Mouse (Mus musculus): ENCODE results near the gene Gm17783.
"Not testable (repeated sequence)": the region's sequence is repeated elsewhere in the genome, so short reads cannot be mapped to it uniquely, and the experiment has no call there.

Gm17783 gene

DNA sequence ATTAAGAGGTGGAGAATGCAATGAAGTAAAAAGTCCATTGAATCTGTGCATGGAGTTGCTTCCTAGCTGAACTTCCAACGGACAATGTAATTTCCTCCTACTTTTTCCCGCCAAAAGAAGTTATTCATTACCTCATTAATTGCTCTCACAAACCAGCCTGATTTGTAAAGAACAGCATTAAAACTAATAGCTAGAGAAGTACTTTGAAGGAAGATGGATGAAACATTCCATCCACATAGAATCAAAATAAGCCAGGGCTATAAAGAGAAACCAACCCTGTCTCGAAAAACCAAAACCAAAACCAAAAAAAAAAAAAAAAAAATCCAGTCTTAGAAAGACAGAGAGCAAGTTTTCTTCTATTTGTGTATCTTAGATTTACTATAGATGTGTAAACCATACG is at the start of gene Gm17783:
Gm17783 (minus strand) TSS at position 101 of the 400 bp plus-strand sequence.
- no peak for DNase-seq (ENCODE audit: low spot score in 2 of 2)

DNA sequence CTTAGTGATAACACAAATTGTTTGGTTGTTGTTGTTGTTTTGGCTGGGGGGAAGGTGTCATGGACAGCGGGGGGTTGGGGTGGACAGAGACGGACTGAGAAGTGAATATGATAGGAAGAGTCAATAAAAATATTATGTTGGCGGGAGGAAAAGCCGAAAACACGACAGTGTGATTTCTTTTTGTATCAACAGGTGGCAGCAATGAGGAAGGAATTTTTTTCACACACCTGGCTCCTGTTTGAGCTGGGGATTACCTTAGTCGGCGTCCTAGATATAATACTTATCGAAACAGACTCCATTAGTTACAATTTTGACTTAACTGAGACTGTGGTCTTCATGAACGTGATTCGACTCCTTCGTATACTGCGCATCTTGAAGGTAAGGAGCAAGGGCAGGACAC is 48.0 kb upstream of the Gm17783 start:
- no peak for DNase-seq (ENCODE audit: low spot score in 2 of 2)

DNA sequence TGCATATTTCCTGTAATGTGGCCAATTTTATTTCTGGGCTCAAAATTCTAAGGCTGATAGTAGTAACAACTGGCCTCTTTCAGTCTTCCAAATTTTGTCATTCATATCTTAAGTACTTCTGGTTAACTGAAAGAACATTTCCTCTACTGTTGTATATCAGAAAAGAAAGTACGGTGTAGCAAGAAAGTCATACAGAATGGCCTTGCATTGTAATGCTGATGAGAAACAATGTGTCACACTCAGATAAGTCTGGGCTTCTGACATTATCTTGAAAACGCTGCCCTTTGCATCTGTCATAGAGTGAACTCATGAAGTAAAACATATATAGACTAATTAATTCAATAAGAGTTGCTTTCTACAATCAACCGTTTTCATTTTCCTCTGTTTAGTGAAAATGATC is 40.5 kb upstream of the Gm17783 start:
- DNase-seq (ENCODE audit: low spot score in 2 of 2) = no peak

DNA sequence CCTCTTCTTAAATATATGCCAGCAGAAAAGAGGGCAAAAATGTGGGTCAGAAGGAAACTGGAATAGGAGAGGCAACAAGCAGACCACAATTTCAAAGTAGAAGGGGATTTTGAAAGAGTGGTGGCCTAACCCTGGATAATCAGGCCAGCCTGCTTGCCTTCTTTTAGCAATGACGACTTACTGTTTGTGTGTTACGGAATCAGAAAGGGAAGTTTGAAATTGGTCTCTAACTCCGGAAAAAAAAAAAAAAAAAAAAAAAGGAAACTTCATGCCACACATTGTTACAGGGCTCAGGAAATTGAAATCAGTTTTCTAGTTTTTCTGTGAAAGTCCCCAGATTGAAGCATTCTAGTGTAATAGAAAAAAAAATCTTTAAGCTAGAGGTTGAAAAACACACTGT is 29.9 kb upstream of the Gm17783 start:
- no peak for DNase-seq (ENCODE audit: low spot score in 2 of 2)

DNA sequence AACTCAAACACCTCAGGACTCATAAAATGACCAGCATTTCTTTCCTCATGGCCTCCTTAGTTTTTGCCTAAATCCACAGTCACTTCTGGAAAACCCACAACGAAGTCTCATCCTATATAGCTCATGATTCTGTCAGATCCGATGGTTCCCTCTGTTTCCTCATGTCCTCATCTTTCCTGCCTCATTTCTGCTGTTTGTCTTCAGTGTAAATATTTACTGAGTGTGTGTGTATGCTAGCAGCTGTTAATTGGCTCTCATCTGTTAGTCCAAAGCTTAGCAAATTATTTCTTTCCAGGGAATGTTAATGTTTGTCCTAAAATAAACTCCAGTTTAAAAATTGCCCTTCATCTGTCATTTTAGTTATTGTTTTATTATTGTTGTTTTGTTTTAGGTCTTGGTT is 19.7 kb upstream of the Gm17783 start:
- DNase-seq (ENCODE audit: low spot score in 2 of 2) = no peak

DNA sequence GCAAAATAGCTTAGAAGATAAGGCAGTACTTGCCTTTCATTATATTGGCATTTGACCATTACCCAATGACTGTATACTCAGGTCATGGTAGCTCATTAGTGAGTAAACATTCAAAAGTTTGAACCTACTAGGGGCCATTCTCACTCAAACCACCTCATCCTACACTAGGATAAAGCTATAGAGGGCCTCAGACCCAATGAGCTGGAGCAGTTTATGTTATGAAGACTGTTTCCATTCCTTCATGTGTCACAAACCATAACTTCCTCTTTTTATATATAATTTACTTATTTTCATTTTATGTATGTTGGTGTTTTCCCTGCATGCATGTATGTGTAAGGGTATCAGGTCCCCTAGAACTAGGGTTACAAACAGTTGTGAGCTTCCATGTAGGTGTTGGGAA is 16.1 kb upstream of the Gm17783 start:
- no peak for DNase-seq (ENCODE audit: low spot score in 2 of 2)

DNA sequence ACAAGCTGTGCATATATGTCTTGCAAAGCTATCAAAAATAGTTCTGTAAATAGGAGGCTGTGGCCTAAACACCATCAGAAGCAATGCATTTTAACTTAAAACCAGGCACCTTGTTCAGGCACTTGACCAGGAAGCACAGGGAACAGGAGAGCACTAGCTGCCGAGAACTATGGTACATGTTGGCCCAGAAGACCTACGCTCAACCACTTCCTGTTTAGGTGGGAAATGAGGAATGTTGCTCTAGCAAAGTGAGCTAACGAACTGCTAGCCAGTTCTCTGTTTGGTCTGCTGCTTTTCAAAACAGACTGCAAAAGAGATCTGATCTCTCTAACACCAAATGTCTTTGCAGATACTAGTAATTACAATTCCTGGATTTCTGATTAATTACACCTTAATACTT is 12.5 kb upstream of the Gm17783 start:
- DNase-seq (ENCODE audit: low spot score in 2 of 2) = no peak

DNA sequence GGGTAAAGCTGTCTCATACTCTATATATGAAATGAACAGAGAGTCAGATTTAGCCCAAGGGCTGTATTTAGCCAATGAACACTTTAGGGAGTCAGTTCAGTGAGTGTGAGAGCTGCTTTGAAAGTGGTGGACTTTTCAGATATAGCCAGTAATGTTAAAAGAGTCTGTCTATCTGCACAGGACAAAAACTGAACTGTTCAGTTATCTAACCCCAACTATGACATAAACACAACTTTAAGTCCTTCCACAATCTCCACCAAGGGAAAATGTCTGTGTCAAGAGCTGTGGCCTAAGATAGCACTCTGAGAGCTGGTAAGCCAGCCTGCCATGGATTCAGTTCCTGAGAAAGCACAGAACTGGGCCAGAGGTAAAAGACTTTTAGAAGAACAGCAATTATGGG is 10.3 kb upstream of the Gm17783 start:
- no peak for DNase-seq (ENCODE audit: low spot score in 2 of 2)

DNA sequence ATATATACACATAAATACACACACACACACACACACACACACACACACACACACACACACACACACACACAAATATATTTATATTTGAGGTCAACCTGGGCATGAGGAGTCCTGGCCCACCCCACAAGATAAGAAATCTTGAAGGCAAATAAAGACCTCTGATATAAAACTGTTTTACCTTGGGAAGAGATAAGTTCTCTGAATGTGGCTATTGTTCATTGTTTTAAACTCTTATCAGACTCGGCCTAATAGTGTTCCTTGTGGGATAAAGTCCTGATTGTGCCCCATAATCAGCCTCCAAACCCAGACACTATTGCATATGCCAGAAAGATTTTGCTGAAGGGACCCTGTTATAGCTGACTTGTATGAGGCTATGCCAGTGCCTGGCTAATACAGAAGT is 6.5 kb upstream of the Gm17783 start:
- not testable (repeated sequence) for DNase-seq (ENCODE audit: low spot score in 2 of 2)

DNA sequence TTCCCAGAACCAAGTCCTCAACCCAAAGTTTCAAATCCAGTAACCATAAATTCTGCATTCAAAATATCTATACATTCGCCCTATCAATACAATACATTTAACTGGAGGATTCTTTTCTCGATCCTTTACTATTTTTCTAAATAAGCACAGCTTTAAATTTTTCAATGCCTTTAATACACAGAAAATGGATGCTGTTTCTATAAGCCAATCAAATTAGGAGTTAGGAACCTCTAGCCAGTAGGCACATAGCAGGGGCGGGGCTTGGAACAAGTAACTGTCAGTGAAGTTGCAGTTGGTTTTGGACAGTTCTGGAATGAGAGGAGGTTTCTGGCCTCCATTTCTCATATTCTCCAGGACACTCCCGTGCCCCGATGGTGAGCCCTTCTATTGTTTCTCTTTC is 3.2 kb upstream of the Gm17783 start, which contains the start of gene Slc9c1:
Slc9c1 (plus strand) TSS at position 301 of the 400 bp plus-strand sequence.
- DNase-seq (ENCODE audit: low spot score in 2 of 2) = no peak

DNA sequence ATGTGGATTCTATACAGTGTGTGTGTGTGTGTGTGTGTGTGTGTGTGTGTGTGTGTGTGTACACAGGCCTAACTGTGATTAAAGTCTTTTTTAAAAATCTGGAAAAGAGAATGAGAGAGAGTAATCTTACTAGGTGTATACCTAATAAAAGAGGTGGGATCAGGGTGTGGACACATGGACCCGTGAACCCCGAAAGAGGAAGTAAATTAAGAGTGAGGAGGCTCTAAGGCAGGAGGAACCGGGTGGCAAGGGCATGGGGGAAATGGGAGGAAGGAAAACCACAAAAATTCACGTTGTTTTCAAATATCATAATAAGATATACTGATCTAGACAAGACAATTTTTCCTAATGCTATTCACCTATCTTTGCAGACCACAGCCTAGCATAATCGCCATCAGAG is 6.3 kb downstream of the Gm17783 start:
- DNase-seq (ENCODE audit: low spot score in 2 of 2) = no peak

DNA sequence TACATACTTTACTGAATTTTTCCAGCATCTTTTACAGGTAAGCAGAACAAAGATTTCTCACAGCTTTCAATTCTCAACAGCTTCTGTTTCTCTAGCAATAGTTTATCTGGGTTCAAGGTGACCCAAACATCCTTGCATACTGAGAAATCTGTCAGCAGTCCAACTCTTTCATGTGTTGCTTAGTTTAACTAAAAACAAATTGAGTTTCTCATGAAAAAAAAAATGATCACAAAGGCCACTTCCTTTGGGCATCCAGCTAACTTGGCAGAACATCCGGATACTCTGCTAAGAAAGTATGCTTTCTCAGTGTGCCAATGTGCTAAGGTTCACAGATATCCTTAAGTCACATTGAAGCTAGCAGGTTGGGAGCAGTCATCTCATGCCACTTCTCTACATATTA is 36.5 kb downstream of the Gm17783 start:
- no peak for DNase-seq (ENCODE audit: low spot score in 2 of 2)

DNA sequence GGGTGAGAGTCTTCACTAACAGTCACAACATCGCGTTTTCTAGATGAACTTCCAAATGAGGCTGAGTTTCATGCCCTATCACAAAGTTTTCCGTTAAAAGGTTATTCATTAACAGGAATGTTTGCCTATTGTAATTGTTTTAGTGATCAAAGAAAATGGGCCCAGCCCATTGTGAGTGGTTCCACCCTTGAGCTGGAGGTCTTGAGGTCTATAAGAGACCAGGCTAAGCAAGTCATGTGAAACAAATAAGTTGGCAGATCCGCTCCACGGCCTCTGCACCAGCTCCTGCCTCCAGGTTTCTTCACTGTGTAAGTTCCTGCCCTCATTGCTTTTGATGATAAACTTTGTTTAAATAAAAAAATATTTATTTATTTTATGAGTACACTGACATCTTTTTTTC is 38.9 kb downstream of the Gm17783 start, which contains the start of gene Gm609:
Gm609 (minus strand) TSS at position 43 of the 400 bp plus-strand sequence.
- DNase-seq (ENCODE audit: low spot score in 2 of 2) = no peak

DNA sequence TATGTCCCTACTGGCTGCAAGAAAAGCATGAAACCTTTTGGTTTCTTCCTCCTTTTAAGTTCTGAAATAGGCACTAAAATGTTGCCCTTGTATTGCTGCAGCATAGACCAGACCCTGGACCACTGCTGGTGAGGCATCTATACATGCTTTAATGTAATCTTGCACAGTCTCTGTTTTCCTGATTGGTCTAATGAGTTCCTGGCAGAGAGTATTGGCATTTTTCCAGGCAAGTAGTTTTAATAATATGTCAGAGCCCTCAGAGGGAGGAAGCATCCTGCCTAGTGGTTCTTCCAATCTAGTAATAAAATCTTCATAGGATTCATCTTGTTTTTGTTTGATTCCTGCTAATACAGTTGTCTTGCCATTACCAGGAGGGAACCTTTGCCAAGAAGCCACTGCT is 54.9 kb downstream of the Gm17783 start:
- no peak for DNase-seq (ENCODE audit: low spot score in 2 of 2)

DNA sequence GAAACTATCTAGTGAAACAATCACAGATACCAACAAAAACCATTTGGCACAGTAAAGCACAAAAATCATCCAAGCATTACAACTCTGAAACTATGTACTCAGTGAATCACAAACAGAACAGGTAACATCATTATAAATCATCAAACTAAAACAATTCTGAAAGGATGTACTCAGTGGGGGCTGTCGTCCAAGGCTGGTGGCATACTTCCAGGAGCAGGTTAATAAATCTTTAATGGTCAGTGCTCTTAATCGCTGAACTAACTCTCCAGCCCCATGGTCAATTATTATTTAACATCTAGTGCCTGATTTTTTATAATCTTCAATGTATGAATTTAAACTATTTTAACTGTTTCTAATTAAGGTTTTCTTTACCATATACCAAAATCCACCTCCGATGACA is 60.0 kb downstream of the Gm17783 start:
- DNase-seq (ENCODE audit: low spot score in 2 of 2) = not testable (repeated sequence)

Data from left cerebral cortex, adult 9 months (tissue).